Comparison of ENCODE assay signal across 40 mouse cellular contexts in the genomic region with DNA sequence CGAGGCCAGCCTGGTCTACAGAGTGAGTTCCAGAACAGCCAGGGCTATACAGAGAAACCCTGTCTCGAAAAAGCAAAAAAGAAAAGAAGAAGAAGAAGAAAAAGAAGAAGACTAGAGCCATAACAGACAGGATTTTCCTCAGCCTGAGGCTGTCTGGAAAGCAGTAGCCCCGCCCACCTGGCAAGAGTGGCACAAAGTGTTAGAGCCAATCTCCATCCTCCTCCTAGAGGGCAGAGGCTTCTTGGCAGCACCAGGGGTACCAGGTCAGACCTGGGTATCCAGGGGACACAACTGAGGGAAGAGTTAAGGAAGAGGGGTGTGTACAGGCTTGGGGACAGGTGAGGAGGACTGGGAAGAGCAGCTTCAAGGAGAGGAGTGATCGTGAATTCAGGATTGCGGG. TPM values are rescaled to one million over a fixed set of nuclear protein-coding genes. Genes with fewer than 3 reads are reported as not detected.
"Had no signal": no experiment of that assay in that cellular context is flagged by ENCODE, and none has a peak within 500 bp of the region (broad histone marks: within the 10 kb centered on the region; RNA-seq: fewer than 3 reads in every experiment).

No protein-coding gene starts in this region.

- H3K4me2 ChIP-seq: heart, embryonic 11.5 days; heart, embryonic 13.5 days; heart, embryonic 15.5 days; hindbrain, embryonic 12.5 days; hindbrain, embryonic 14.5 days; intestine, embryonic 15.5 days; limb, embryonic 13.5 days; limb, embryonic 15.5 days; liver, embryonic 12.5 days had no signal

- DNase-seq: gastrocnemius, postnatal 14 days; gastrocnemius, postnatal 36 days; heart, adult 2 months; heart, postnatal 4 days; kidney, adult 18-20 months; kidney, adult 8-10 months; kidney, postnatal 14 days; layer of hippocampus, adult 9-11 months; layer of hippocampus, postnatal 36 days; left cerebral cortex, postnatal 4 days had no signal

- H3K36me3 ChIP-seq: heart, embryonic 13.5 days; heart, embryonic 15.5 days; hindbrain, embryonic 10.5 days; hindbrain, embryonic 12.5 days; intestine, embryonic 15.5 days; limb, embryonic 13.5 days; limb, embryonic 15.5 days; liver, embryonic 12.5 days had no signal

- H3K27ac ChIP-seq: heart, adult 2 months; heart, embryonic 13.5 days; heart, embryonic 15.5 days; hindbrain, embryonic 10.5 days; hindbrain, embryonic 12.5 days; hindbrain, embryonic 14.5 days; intestine, embryonic 15.5 days; kidney, postnatal 0 days; limb, embryonic 13.5 days; limb, embryonic 15.5 days; liver, embryonic 12.5 days had no signal

- ATAC-seq: hindbrain, embryonic 16.5 days; inflammation-experienced regulatory T-cells, adult 6 months; intestine, embryonic 15.5 days; intestine, postnatal 0 days; liver, embryonic 12.5 days had no signal

- H3K9ac ChIP-seq: heart, embryonic 13.5 days; heart, embryonic 15.5 days; hindbrain, embryonic 12.5 days; hindbrain, embryonic 14.5 days; intestine, embryonic 15.5 days; limb, embryonic 13.5 days; limb, embryonic 15.5 days; liver, embryonic 12.5 days had no signal

- H3K4me3 ChIP-seq: heart, adult 2 months; heart, embryonic 13.5 days; heart, embryonic 15.5 days; hindbrain, embryonic 10.5 days; hindbrain, embryonic 12.5 days; intestine, embryonic 15.5 days; limb, embryonic 13.5 days; limb, embryonic 15.5 days; liver, embryonic 12.5 days had no signal

- H3K27me3 ChIP-seq: hindbrain, embryonic 12.5 days; intestine, embryonic 15.5 days; limb, embryonic 13.5 days; limb, embryonic 15.5 days had no signal

- H3K4me1 ChIP-seq: heart, embryonic 15.5 days; hindbrain, embryonic 12.5 days; intestine, embryonic 15.5 days; limb, embryonic 13.5 days; limb, embryonic 15.5 days had no signal

- H3K9me3 ChIP-seq: heart, embryonic 13.5 days; heart, embryonic 15.5 days; hindbrain, embryonic 10.5 days; hindbrain, embryonic 12.5 days; intestine, embryonic 15.5 days; limb, embryonic 13.5 days; limb, embryonic 15.5 days; liver, embryonic 12.5 days had no signal

RNA-seq across cellular contexts. Expression of a gene that starts 1.3 kb away (rescaled TPM):
- total RNA-seq: gastrocnemius, adult 18-20 months; gastrocnemius, adult 8-10 months; gastrocnemius, postnatal 14 days; gastrocnemius, postnatal 36 days; heart, adult 2 months; heart, postnatal 25 days; heart, postnatal 4 days; layer of hippocampus, adult 18-20 months; layer of hippocampus, adult 8-10 months; layer of hippocampus, postnatal 14 days; layer of hippocampus, postnatal 36 days; left cerebral cortex, adult 18-20 months; left cerebral cortex, adult 8-10 months; left cerebral cortex, postnatal 10 days; left cerebral cortex, postnatal 25 days; left cerebral cortex, postnatal 4 days; liver, adult 2 months had no signal
- polyA plus RNA-seq: gonadal fat pad, adult 2 months; heart, adult 2 months; heart, embryonic 11.5 days; heart, embryonic 15.5 days; heart, postnatal 0 days; hindbrain, embryonic 10.5 days; hindbrain, embryonic 12.5 days; hindbrain, embryonic 14.5 days; inflammation-experienced regulatory T-cells, adult 6 months; intestine, embryonic 15.5 days; intestine, postnatal 0 days; kidney, embryonic 14.5 days; large intestine, adult 2 months; limb, embryonic 11.5 days; limb, embryonic 13.5 days; limb, embryonic 15.5 days; liver, adult 2 months; liver, embryonic 12.5 days had no signal
